In the genomic region with DNA sequence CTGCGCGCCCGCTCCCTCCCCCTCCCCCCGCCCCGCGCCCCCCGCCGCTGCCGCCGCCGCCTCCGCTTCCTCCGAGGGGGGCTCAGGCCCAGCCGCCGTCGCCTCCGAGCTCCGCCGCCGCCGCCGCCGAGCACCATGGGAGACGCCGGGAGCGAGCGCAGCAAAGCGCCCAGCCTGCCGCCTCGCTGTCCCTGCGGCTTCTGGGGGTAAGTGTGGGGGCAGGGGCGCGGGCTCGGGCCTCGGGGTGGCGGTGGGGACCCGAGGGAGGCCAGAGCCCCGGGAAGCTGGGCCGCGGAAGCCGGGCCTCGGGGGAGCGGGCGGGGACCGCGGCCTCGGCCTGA, we compare ENCODE assay signal across 8 mouse cellular contexts. TPM values are rescaled to one million over a fixed set of nuclear protein-coding genes. Genes with fewer than 3 reads are reported as not detected.
DNase-seq lines count a peak whose midpoint lies in the region; ATAC-seq and TF ChIP-seq lines count a peak whose summit lies in the region.

No protein-coding gene starts in this region.

- H3K9ac ChIP-seq in heart, embryonic 11.5 days (ENCODE audit: low read depth, low read length), result peak overlapping the region; percentile 98
- H3K9ac ChIP-seq in CH12.LX (ENCODE audit: insufficient read depth, low read depth), result peak overlapping the region; percentile 89
- H3K9ac ChIP-seq in forebrain, embryonic 15.5 days (replicated peaks), result peak overlapping the region; percentile 91
- peak overlapping the region; percentile 98 for H3K9ac ChIP-seq in liver, embryonic 16.5 days (ENCODE audit: low read depth, low read length)

- dilution Hi-C loops in CH12.LX (cut with MboI; ENCODE audit: extremely low pct_ligation_motif_present, extremely low pct_unique_long_range_greater_than_20kb, low sequenced_read_pairs), result no loop called here

- peaks cover 7% of the 10 kb centered on the region for H3K79me2 ChIP-seq in CH12.LX (replicated peaks; ENCODE audit: control insufficient read depth, extremely low read depth, insufficient read depth, poor library complexity, severe bottlenecking)

- H3K27me3 ChIP-seq in heart, embryonic 11.5 days (ENCODE audit: control insufficient read depth, insufficient read depth, low read length), result no peaks in the 10 kb centered on the region
- no peaks in the 10 kb centered on the region for H3K27me3 ChIP-seq in CH12.LX (replicated peaks)
- no peaks in the 10 kb centered on the region for H3K27me3 ChIP-seq in forebrain, embryonic 15.5 days
- H3K27me3 ChIP-seq in liver, embryonic 16.5 days (ENCODE audit: control insufficient read depth, insufficient read depth, low read depth, low read length), result no peaks in the 10 kb centered on the region

- peak overlapping the region; percentile 93 for H3K4me3 ChIP-seq in heart, embryonic 11.5 days (ENCODE audit: low read depth, low read length)
- H3K4me3 ChIP-seq in CH12.LX (replicated peaks in 1 of 3; ENCODE audit: low read depth in 2 of 3, low read length in 2 of 3, poor library complexity in 1 of 3), result peak overlapping the region; percentile 67 to 85 (median 79)
- H3K4me3 ChIP-seq in forebrain, embryonic 15.5 days, result peak overlapping the region; percentile 73
- peak overlapping the region; percentile 97 for H3K4me3 ChIP-seq in liver, embryonic 16.5 days (ENCODE audit: low read depth, low read length)

- H3K36me3 ChIP-seq in heart, embryonic 11.5 days (ENCODE audit: control insufficient read depth, insufficient read depth, low read length), result no peaks in the 10 kb centered on the region
- peaks cover 0 to 22% of the 10 kb centered on the region in 2 experiments for H3K36me3 ChIP-seq in CH12.LX (replicated peaks in 1 of 2; ENCODE audit: control insufficient read depth in 1 of 2, insufficient read depth in 1 of 2, low read length in 1 of 2)
- no peaks in the 10 kb centered on the region for H3K36me3 ChIP-seq in forebrain, embryonic 15.5 days
- no peaks in the 10 kb centered on the region for H3K36me3 ChIP-seq in liver, embryonic 16.5 days (ENCODE audit: control insufficient read depth, insufficient read depth)

- TF ChIP-seq RAD21 in CH12.LX (IDR thresholded peaks at IDR 0.05; ENCODE audit: low read depth, low read length), result no peak

- no peak for DNase-seq in heart, adult 9 months (ENCODE audit: low spot score in 2 of 2)
- DNase-seq in CH12.LX (ENCODE audit: extremely low read depth), result no peak
- no peak for DNase-seq in right cerebral cortex, adult 2 months (ENCODE audit: low spot score in 2 of 2)
- DNase-seq in yolk sac, embryonic 10.5 days (ENCODE audit: low spot score), result no peak

- TF ChIP-seq CTCF in CH12.LX (conservative IDR thresholded peaks at IDR 0.05 in 1 of 2, IDR thresholded peaks at IDR 0.05 in 1 of 2; ENCODE audit: low read depth in 2 of 2, low read length in 2 of 2), result no peak

- TF ChIP-seq EP300 in CH12.LX (IDR thresholded peaks at IDR 0.05; ENCODE audit: low read length), result no peak

- TF ChIP-seq POLR2A in CH12.LX (IDR thresholded peaks at IDR 0.05; ENCODE audit: low read depth, low read length), result no peak

- 2% methylated on average over 25 of the region's 47 CpGs for WGBS in heart, embryonic 11.5 days (ENCODE audit: insufficient replicate concordance)
- WGBS in forebrain, embryonic 15.5 days, result under 1% methylated on average over 42 of the region's 47 CpGs
- 1% methylated on average over 18 of the region's 47 CpGs for WGBS in liver, embryonic 16.5 days (ENCODE audit: insufficient replicate concordance)

- peaks cover 35% of the 10 kb centered on the region for H3K4me1 ChIP-seq in heart, embryonic 11.5 days (ENCODE audit: control insufficient read depth, insufficient read depth, low read length)
- H3K4me1 ChIP-seq in CH12.LX (ENCODE audit: control insufficient read depth in 1 of 2, insufficient read depth in 2 of 2), result peaks cover 6 to 34% of the 10 kb centered on the region in 2 experiments; a peak in 3 of 4 replicates
- H3K4me1 ChIP-seq in forebrain, embryonic 15.5 days, result peaks cover 46% of the 10 kb centered on the region
- H3K4me1 ChIP-seq in liver, embryonic 16.5 days (ENCODE audit: control insufficient read depth, low read depth, low read length), result peaks cover 39% of the 10 kb centered on the region

- H3K4me2 ChIP-seq in heart, embryonic 11.5 days, result peak overlapping the region; percentile 73
- peak overlapping the region; percentile 98; the same call in 1 of the 2 replicates for H3K4me2 ChIP-seq in CH12.LX (ENCODE audit: insufficient read depth, low read depth, poor library complexity, severe bottlenecking)
- H3K4me2 ChIP-seq in forebrain, embryonic 15.5 days (replicated peaks), result peak overlapping the region; percentile 89
- peak overlapping the region; percentile 93 for H3K4me2 ChIP-seq in liver, embryonic 16.5 days (ENCODE audit: low read depth, low read length)

- in situ Hi-C loops in CH12.LX (cut with MboI; ENCODE audit: low pct_ligation_motif_present, low pct_unique_long_range_greater_than_20kb, low sequenced_read_pairs), result no loop called here

- H3K27ac ChIP-seq in heart, embryonic 11.5 days (ENCODE audit: low read depth, low read length), result peak overlapping the region; percentile 100
- peak overlapping the region; percentile 35; the same call in 1 of the 2 replicates for H3K27ac ChIP-seq in CH12.LX (ENCODE audit: insufficient read depth, low read depth)
- H3K27ac ChIP-seq in forebrain, embryonic 15.5 days (replicated peaks), result peak overlapping the region; percentile 100
- H3K27ac ChIP-seq in liver, embryonic 16.5 days (ENCODE audit: low read length), result peak overlapping the region; percentile 99

- no peak; the same call in 1 of the 2 replicates for ATAC-seq in heart, embryonic 11.5 days (replicated peaks; ENCODE audit: insufficient number of reproducible peaks, low FRiP score, low TSS enrichment)
- no peak; the same call in 1 of the 2 replicates for ATAC-seq in forebrain, embryonic 15.5 days (replicated peaks)
- ATAC-seq in liver, embryonic 16.5 days (ENCODE audit: low read depth), result peak; percentile 2; the same call in 1 of the 2 replicates
- ATAC-seq in activated CD4-positive, CD25-positive, alpha-beta regulatory T cell, adult 4 months, result no peak

- H3K9me3 ChIP-seq in heart, embryonic 11.5 days (replicated peaks; ENCODE audit: control insufficient read depth, low read length), result no peaks in the 10 kb centered on the region
- no peaks in the 10 kb centered on the region for H3K9me3 ChIP-seq in CH12.LX (replicated peaks; ENCODE audit: low read length)
- no peaks in the 10 kb centered on the region for H3K9me3 ChIP-seq in forebrain, embryonic 15.5 days
- H3K9me3 ChIP-seq in liver, embryonic 16.5 days (replicated peaks; ENCODE audit: control insufficient read depth, low read length), result no peaks in the 10 kb centered on the region

TF ChIP-seq in CH12.LX, 34 proteins besides CTCF, POLR2A, EP300 and RAD21:
- TF ChIP-seq ZMIZ1 (IDR thresholded peaks at IDR 0.05; ENCODE audit: low read depth, low read length) (no peak), SIN3A (IDR thresholded peaks at IDR 0.05; ENCODE audit: low read length) (no peak), ZKSCAN1 (IDR thresholded peaks at IDR 0.05; ENCODE audit: borderline replicate concordance, low read depth, low read length) (no peak), ZC3H11A (IDR thresholded peaks at IDR 0.05; ENCODE audit: low read depth, low read length) (no peak), MEF2A (IDR thresholded peaks at IDR 0.05; ENCODE audit: borderline replicate concordance, low read depth, low read length) (no peak), MAX (IDR thresholded peaks at IDR 0.05; ENCODE audit: low read length) (no peak), UBTF (IDR thresholded peaks at IDR 0.05; ENCODE audit: low read depth, low read length) (no peak), TBP (conservative IDR thresholded peaks at IDR 0.05; ENCODE audit: low read depth, low read length) (no peak), CHD2 (IDR thresholded peaks at IDR 0.05; ENCODE audit: low read length) (no peak), CHD1 (IDR thresholded peaks at IDR 0.05; ENCODE audit: low read depth, low read length) (no peak), MXI1 (IDR thresholded peaks at IDR 0.05; ENCODE audit: low read depth, low read length) (no peak), NELFE (IDR thresholded peaks at IDR 0.05; ENCODE audit: low read depth, low read length) (no peak), JUN (IDR thresholded peaks at IDR 0.05; ENCODE audit: insufficient read depth, low read depth, low read length) (no peak), HCFC1 (IDR thresholded peaks at IDR 0.05; ENCODE audit: low read depth, low read length) (no peak), PAX5 (IDR thresholded peaks at IDR 0.05; ENCODE audit: low read length) (no peak), MYC (IDR thresholded peaks at IDR 0.05; ENCODE audit: low read depth, low read length) (no peak)
TF ChIP-seq in CH12.LX: peak in this region for 0.

RNA-seq across cellular contexts. Expression of a gene that starts 0.5 kb away (rescaled TPM):
- polyA plus RNA-seq in heart, embryonic 11.5 days (2014; fragmentation: Nextera tagmentation; extraction: Ambion mirVana), result 49.5 and 51.4 TPM in 2 replicates
- total RNA-seq in CH12.LX (2012; rRNA removed), result 15.1 and 23.2 TPM in 2 replicates
- total RNA-seq in CH12.LX (2014; rRNA removed), result 18.0 and 23.5 TPM in 2 replicates
- polyA plus RNA-seq in CH12.LX (2012; ENCODE audit: insufficient read length, low read depth), result 33.7 and 44.0 TPM in 2 replicates
- 57.0 and 64.2 TPM in 2 replicates for polyA plus RNA-seq in forebrain, embryonic 15.5 days (2015; fragmentation: Nextera tagmentation; extraction: Ambion mirVana)
- 16.3 and 16.9 TPM in 2 replicates for polyA plus RNA-seq in liver, embryonic 16.5 days (2015; fragmentation: Nextera tagmentation; extraction: Ambion mirVana)
- polyA plus RNA-seq in activated CD4-positive, CD25-positive, alpha-beta regulatory T cell, adult 4 months (2017; shearing (Covaris generic)), result 10 to 100 TPM; 17.1 to 26.8 TPM

RNA-seq across cellular contexts. Expression of a gene that starts 35.2 kb away (rescaled TPM):
- 1.7 and 1.8 TPM in 2 replicates for polyA plus RNA-seq in heart, embryonic 11.5 days (2014; fragmentation: Nextera tagmentation; extraction: Ambion mirVana)
- total RNA-seq in CH12.LX (2012; rRNA removed) (0.25 and 0.38 TPM in 2 replicates), CH12.LX (2014; rRNA removed) (0.34 and 0.39 TPM in 2 replicates)
- polyA plus RNA-seq in CH12.LX (2012; ENCODE audit: insufficient read length, low read depth), result 0.29 and 0.65 TPM in 2 replicates
- polyA plus RNA-seq in forebrain, embryonic 15.5 days (2015; fragmentation: Nextera tagmentation; extraction: Ambion mirVana), result 11.3 and 13.4 TPM in 2 replicates
- 1.6 and 1.9 TPM in 2 replicates for polyA plus RNA-seq in liver, embryonic 16.5 days (2015; fragmentation: Nextera tagmentation; extraction: Ambion mirVana)
- not detected for polyA plus RNA-seq in activated CD4-positive, CD25-positive, alpha-beta regulatory T cell, adult 4 months (2017; shearing (Covaris generic))

Comparison
In these comparisons a context has a peak if more than half of its experiments do, and no peak if none do; other contexts are left out.
1. H3K27ac ChIP-seq: peak in every context shown above with its lines; median percentile 100 in heart, embryonic 11.5 days; 100 in forebrain, embryonic 15.5 days; 99 in liver, embryonic 16.5 days; 35 in CH12.LX.